Mouse (Mus musculus): Measurements from ENCODE around the gene Sugp2. TPM values are rescaled to one million over a fixed set of nuclear protein-coding genes. Genes with fewer than 3 reads are reported as not detected.
"Not testable (repeated sequence)": the region's sequence is repeated elsewhere in the genome, so short reads cannot be mapped to it uniquely, and the experiment has no call there.

Sugp2 gene
- total RNA-seq (2021) = 100 to 1,000 TPM; 160 to 169 TPM

GRCm38 (mm10) chr8:70234080-70234780 is at the start of gene Sugp2, which contains the start of gene Armc6:
TSS of gene Sugp2 (plus strand) at chr8:70234226.
TSS of gene Armc6 (minus strand) at chr8:70234466.
- intact Hi-C loops (cut with DNase I) = loop anchor here (10.0 kb wide), 1 partner anchor 319 kb away; no protein-coding TSS in a partner anchor
- DNase-seq = peak; percentile 96

- intact Hi-C loops (cut with DNase I) = no loop called here
- no peak for DNase-seq
Measured at GRCm38 (mm10) chr8:70188707-70189106, 45.3 kb upstream of the Sugp2 start.

GRCm38 (mm10) chr8:70193238-70193637 is 40.8 kb upstream of the Sugp2 start:
- intact Hi-C loops (cut with DNase I) = no loop called here

GRCm38 (mm10) chr8:70194191-70194590 is 39.8 kb upstream of the Sugp2 start:
- intact Hi-C loops (cut with DNase I) = no loop called here
- DNase-seq = no peak

More at GRCm38 (mm10) chr8:70193238-70193637, 40.8 kb upstream of the Sugp2 start:
- DNase-seq = no peak

- intact Hi-C loops (cut with DNase I) = no loop called here
- DNase-seq = no peak
Measured at GRCm38 (mm10) chr8:70195762-70196161, 38.3 kb upstream of the Sugp2 start.

GRCm38 (mm10) chr8:70197603-70198002 is 36.4 kb upstream of the Sugp2 start:
- intact Hi-C loops (cut with DNase I) = no loop called here
- DNase-seq = peak; percentile 37

GRCm38 (mm10) chr8:70200098-70200681 is 33.8 kb upstream of the Sugp2 start:
- intact Hi-C loops (cut with DNase I) = no loop called here
- DNase-seq = no peak

- intact Hi-C loops (cut with DNase I) = no loop called here
- no peak for DNase-seq
Measured at GRCm38 (mm10) chr8:70201417-70201816, 32.6 kb upstream of the Sugp2 start.

- DNase-seq = no peak
- intact Hi-C loops (cut with DNase I) = no loop called here
Measured at GRCm38 (mm10) chr8:70203072-70203471, 31.0 kb upstream of the Sugp2 start.

GRCm38 (mm10) chr8:70204757-70205156 is 29.3 kb upstream of the Sugp2 start:
- intact Hi-C loops (cut with DNase I) = no loop called here
- DNase-seq = no peak

GRCm38 (mm10) chr8:70208130-70208529 is 25.9 kb upstream of the Sugp2 start:
- intact Hi-C loops (cut with DNase I) = no loop called here
- DNase-seq = no peak

- DNase-seq = no peak
- intact Hi-C loops (cut with DNase I) = no loop called here
Measured at GRCm38 (mm10) chr8:70210538-70210937, 23.5 kb upstream of the Sugp2 start.

- intact Hi-C loops (cut with DNase I) = no loop called here
- DNase-seq = no peak
Measured at GRCm38 (mm10) chr8:70211275-70211674, 22.8 kb upstream of the Sugp2 start.

- intact Hi-C loops (cut with DNase I) = no loop called here
- no peak for DNase-seq
Measured at GRCm38 (mm10) chr8:70211726-70212111, 22.3 kb upstream of the Sugp2 start.

GRCm38 (mm10) chr8:70212112-70213055 is 21.6 kb upstream of the Sugp2 start, which contains the start of gene Slc25a42:
TSS of gene Slc25a42 (minus strand) at chr8:70212305.
- intact Hi-C loops (cut with DNase I) = no loop called here

GRCm38 (mm10) chr8:70214411-70214810 is 19.6 kb upstream of the Sugp2 start:
- intact Hi-C loops (cut with DNase I) = no loop called here
- no peak for DNase-seq

More at GRCm38 (mm10) chr8:70212112-70213055, 21.6 kb upstream of the Sugp2 start, which contains the start of gene Slc25a42:
- peak; percentile 99 for DNase-seq

- intact Hi-C loops (cut with DNase I) = no loop called here
- DNase-seq = no peak
Measured at GRCm38 (mm10) chr8:70215092-70215491, 18.9 kb upstream of the Sugp2 start.

- intact Hi-C loops (cut with DNase I); DNase-seq: not testable (repeated sequence)
Measured at GRCm38 (mm10) chr8:70216161-70216560, 17.9 kb upstream of the Sugp2 start.

GRCm38 (mm10) chr8:70216566-70216965 is 17.5 kb upstream of the Sugp2 start:
- DNase-seq = peak; percentile 95
- intact Hi-C loops (cut with DNase I) = no loop called here

- DNase-seq = no peak
- intact Hi-C loops (cut with DNase I) = no loop called here
Measured at GRCm38 (mm10) chr8:70217441-70217840, 16.6 kb upstream of the Sugp2 start.

- DNase-seq = no peak
- intact Hi-C loops (cut with DNase I) = no loop called here
Measured at GRCm38 (mm10) chr8:70219107-70219684, 14.8 kb upstream of the Sugp2 start.
